Mouse (Mus musculus) bone marrow macrophage, adult 2 months (primary cell): ENCODE results near the gene Pacsin1. TPM values are rescaled to one million over a fixed set of nuclear protein-coding genes. Genes with fewer than 3 reads are reported as not detected.

ENCODE experiments used
- H3K27ac ChIP-seq: 2 replicates; pipeline ENCODE4 v1.5.1; 2012; ENCODE audit warnings: low read depth, low read length; ENCODE audit not compliant: insufficient read depth
- H3K4me1 ChIP-seq: 2 replicates; pipeline ENCODE4 v1.6.1; 2012; ENCODE audit warnings: low read length; ENCODE audit not compliant: control insufficient read depth, insufficient read depth
- H3K4me3 ChIP-seq: 2 replicates; pipeline ENCODE4 v1.5.1; 2012; ENCODE audit warnings: mild to moderate bottlenecking, low read length, moderate library complexity; ENCODE audit not compliant: insufficient read depth
- CTCF ChIP-seq: IDR thresholded peaks from 2 replicates; pipeline ENCODE4 v1.5.1; 2012; ENCODE audit warnings: low read depth, mild to moderate bottlenecking, low read length, moderate library complexity
- POLR2A ChIP-seq: IDR thresholded peaks from 2 replicates; pipeline ENCODE4 v1.6.1; 2012; ENCODE audit warnings: mild to moderate bottlenecking, low read depth, low read length, borderline replicate concordance
- polyA plus RNA-seq: library from polyadenylated mRNA; stranded (reverse); fragments of >200 nt; gene quantifications from 2 replicates; pipeline ENCODE4 v1.2.4, GENCODE M21; 2012; ENCODE audit not compliant: missing spikeins, insufficient read depth, insufficient read length

Gene Pacsin1
- polyA plus RNA-seq, 1 experiment: not detected

DNA sequence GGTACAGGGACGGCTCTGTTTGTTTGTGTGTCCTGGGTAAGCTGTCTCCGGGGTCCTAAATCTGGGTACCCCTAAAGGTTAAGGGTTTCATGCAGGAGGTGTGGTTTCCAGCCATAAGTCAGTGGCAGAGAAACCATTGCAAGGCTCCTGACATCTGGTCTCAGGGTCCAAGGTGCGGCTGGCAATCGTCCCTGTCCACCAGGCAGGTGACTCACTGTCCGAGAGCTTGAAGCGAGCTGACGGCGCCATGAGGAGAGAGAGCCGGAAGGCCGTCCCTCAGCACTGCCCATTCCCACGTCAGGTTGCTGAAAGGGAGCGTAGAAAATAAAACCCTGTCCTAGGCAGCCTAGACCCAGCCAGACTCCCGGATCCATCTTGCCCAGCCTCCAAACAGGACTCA is 4.7 kb upstream of the Pacsin1 start:
- no peak overlapping the region for H3K27ac ChIP-seq
- peaks cover 2% of the 10 kb centered on the region; the same call in 1 of the 2 replicates for H3K4me1 ChIP-seq
- TF ChIP-seq CTCF: no peak
- no peak for TF ChIP-seq POLR2A
- no peak overlapping the region for H3K4me3 ChIP-seq

DNA sequence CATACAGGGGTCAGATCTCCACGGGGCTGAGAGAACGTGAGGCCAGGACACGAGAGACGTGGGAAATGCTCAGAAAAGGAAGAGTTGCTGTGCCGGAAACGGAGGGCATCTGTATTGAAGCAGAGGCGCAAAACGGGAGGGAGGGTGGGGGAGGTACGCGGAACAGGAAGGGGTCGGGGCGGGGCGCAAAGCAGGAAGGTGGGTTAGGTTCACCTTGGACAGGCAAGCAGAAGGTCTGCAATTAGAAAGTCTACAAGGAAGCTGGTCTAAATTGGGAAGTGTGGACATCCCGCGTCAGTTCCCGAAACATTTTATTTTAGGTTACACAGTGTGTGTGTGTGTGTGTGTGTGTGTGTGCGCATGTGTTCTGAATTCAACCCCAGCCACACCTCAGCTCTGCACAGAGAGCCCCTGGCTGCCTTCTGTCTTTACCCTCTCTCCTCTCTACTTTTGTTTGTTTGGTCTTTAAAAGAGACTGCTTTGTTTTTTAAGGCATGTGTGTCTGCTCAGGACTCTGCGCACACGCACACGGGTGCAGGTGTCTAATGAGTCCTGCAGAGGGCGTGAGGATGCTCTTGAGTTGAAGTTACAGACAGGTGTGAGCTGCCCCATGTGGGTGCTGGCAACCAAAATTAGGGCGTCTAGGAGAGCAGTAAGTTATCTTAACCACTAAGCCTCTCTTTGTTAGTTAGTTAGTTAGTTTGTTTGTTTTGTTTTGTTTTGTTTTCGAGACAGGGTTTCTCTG is 3.1 kb upstream of the Pacsin1 start:
- H3K4me1 ChIP-seq: peaks cover 2% of the 10 kb centered on the region; the same call in 1 of the 2 replicates
- H3K27ac ChIP-seq: no peak overlapping the region
- no peak for TF ChIP-seq POLR2A
- TF ChIP-seq CTCF: no peak
- no peak overlapping the region for H3K4me3 ChIP-seq

DNA sequence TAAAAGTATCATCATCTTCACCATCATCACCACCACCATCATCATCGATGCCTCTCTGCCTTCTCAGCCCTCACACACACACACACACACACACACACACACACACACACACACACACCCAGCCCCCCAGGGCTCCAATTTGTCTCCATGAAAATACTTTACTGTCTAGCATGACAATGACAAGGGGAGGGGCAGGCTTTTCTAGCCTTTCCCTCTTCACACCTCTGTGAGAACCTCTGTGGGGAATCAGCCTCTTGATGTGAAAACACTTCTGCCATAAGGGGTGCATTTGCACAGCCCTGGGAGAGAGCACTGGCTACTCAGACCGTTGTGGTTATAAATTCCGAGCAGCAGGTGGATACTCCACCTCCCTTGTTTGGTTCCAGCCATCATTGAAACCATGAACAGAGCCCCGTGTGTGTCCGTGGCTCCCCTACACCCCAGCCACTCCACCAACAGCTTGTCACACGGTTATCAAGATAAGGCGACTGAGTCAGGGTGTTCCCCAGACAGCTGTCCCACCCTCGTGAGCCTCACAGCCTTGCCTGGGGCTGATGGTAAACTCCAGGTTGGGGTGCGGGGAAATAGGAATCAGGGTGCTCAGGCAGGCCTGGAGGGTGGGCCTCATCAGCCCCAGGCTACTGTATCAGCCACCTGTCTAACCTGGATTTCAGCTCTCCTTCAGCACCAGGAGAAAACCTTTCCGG is 1.9 kb upstream of the Pacsin1 start:
- TF ChIP-seq CTCF (no peak), POLR2A (no peak)
- peaks cover 2% of the 10 kb centered on the region; the same call in 1 of the 2 replicates for H3K4me1 ChIP-seq
- H3K4me3 ChIP-seq: no peak overlapping the region
- H3K27ac ChIP-seq: no peak overlapping the region

DNA sequence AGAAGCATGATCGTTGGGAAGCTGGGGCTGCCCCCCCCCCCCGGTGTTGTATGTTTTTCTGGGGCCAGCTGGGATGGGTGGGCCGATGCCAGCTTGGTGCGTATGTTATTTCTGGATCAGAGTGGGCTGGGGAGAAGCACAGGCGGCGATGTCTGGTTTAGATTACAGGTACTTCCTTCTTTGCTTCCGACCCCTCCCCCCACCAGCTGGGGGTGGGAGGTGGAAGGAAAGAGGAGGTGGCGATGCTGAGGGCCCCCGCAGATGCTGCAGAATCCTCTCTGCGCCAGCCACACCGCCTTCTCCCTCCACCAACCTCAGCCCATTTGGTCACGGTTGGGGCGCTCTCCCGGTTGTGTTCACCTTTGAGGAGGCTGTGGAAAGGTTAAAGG is 696 bp downstream of the Pacsin1 start:
- H3K27ac ChIP-seq: no peak overlapping the region
- H3K4me3 ChIP-seq: no peak overlapping the region

DNA sequence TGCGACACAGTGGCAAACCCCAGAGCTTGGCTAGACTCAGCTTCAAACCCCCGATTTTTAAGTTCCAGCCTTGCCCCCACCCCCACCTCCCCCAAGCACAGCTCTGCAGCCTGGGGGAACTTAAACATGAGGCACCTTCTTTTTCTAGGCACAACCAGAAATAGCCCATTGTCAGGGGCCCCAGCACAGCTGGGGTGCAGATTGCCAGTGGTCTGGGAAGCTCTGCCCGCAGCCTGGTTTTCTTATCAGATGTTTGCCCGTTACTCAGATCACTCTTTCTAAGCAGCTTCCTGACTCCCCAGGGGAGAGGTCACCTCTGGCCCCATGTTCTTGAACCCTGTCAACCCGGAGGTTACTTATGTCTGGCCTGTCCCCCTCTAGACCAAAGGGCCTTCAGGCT is 1.1 kb downstream of the Pacsin1 start:
- TF ChIP-seq CTCF (no peak), POLR2A (no peak)
- Histone ChIP-seq H3K4me3 (no peak overlapping the region), H3K4me1 (peaks cover 2% of the 10 kb centered on the region; the same call in 1 of the 2 replicates), H3K27ac (no peak overlapping the region)

More for the DNA sequence above, 696 bp downstream of the Pacsin1 start:
- TF ChIP-seq POLR2A: no peak
- TF ChIP-seq CTCF: no peak
- H3K4me1 ChIP-seq: peaks cover 2% of the 10 kb centered on the region; the same call in 1 of the 2 replicates

DNA sequence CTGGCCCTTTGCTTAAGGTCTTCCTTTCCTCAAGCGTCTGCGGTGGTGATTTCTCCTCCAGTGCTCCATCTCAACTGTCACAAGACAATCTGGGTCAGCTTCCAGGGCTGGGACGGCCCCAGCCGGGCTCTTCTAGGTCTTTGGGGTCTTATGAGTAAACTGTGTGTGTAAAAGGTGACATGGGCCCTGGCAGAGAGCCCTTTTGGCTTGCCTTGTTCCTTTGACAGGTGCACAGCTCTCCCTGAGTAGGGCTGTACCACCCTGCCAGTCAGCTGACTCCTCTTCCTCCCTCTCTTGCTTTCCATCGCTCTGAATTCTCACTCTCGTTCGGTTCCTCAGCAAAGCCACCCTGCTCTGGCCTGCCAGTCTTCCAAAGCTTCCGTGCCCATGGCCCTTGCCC is 1.8 kb downstream of the Pacsin1 start:
- H3K4me3 ChIP-seq: no peak overlapping the region

DNA sequence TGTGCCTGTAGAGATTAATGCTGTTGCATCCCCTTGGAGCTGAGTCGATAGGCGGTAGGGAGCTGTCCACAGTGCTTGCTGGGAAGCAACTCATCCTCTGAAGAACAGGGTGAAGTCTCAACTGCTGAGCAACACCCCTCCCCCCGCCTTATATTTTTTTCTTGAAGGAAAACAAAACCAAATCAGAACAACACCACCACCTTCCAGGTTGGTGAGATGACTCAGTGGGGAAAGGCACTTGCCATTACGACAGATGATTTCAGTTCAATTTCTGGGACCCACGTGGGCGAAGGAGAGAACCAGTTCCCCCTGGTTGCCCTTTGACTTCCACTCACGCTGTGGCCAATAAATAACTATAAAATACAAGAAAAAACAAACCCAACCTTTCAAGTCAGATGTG is 3.5 kb downstream of the Pacsin1 start:
- Histone ChIP-seq H3K4me3 (no peak overlapping the region), H3K27ac (no peak overlapping the region), H3K4me1 (no peaks in the 10 kb centered on the region)
- TF ChIP-seq CTCF (no peak), POLR2A (no peak)

More for the DNA sequence above, 1.8 kb downstream of the Pacsin1 start:
- TF ChIP-seq POLR2A: no peak
- TF ChIP-seq CTCF: no peak
- no peaks in the 10 kb centered on the region for H3K4me1 ChIP-seq
- H3K27ac ChIP-seq: no peak overlapping the region

DNA sequence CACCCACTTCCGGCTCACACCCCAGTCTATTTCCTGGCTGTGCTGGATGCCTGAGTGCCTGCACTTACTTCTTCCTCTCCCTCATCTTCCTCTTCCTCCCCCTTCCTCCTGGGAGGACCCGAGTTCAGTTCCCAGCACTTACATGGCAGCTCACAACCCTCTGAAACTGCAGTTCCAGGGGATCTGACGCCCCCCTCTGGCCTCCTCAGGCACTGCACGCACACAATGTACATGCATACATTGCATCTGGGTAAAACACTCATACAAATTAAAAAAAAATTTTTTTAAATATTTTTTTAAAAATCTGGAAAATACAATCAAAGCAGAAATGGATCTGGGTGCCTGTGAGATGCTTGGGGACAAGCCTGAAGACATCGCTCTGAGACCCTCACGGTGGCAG is 16.4 kb downstream of the Pacsin1 start:
- H3K4me1 ChIP-seq: 0 out of 2 replicates have a peak, but pooled peaks cover 4% of the 10 kb centered on the region
- no peak for TF ChIP-seq CTCF
- TF ChIP-seq POLR2A: no peak

DNA sequence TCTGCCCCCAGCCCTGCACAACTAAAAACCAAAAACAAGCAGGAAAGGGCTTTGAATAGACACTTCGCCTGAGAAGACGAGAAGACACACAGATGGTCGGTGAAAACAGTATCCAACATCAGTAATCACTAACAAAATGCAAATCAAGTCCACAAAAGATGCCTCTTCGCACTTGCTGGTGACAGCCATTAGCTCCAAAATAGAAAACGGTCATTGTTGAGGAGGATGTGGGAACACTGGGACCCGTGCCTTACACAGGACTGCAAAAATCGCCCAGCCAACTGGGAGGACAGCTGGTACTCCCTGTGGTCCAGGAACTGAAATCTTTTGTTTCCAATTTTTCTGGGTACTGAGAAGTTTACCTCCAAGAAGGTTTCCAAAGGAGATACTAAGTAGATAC is 18.6 kb downstream of the Pacsin1 start:
- Histone ChIP-seq H3K27ac (no peak overlapping the region), H3K4me1 (0 out of 2 replicates have a peak, but pooled peaks cover 4% of the 10 kb centered on the region), H3K4me3 (no peak overlapping the region)
- TF ChIP-seq CTCF (no peak), POLR2A (no peak)

More for the DNA sequence above, 16.4 kb downstream of the Pacsin1 start:
- Histone ChIP-seq H3K4me3 (no peak overlapping the region), H3K27ac (no peak overlapping the region)

DNA sequence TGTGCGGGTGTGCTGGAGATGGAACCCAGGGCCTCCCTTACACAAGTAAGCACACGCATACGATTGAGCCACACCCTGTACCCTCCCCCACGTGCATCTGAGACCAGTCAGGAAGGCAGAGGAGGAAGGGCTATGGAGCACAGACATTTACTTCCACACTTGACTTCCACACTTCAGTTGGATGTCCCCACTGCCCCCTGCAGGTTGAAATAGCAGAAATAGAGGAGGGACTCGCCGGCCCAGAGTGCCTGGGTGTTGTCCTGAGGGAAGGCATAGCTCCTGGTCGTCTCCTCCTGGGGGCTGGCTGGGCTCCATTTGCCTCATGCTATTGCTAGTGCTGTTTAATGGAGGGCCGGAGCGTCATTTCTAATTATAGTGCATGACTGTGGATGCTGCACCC is 20.1 kb downstream of the Pacsin1 start:
- 0 out of 2 replicates have a peak, but pooled peaks cover 4% of the 10 kb centered on the region for H3K4me1 ChIP-seq
- H3K4me3 ChIP-seq: no peak overlapping the region
- H3K27ac ChIP-seq: no peak overlapping the region
- no peak for TF ChIP-seq CTCF
- no peak for TF ChIP-seq POLR2A
